Mouse (Mus musculus) CD4-positive, CD25-positive, alpha-beta regulatory T cell (primary cell): ENCODE results near the gene H2-Q10. TPM values are rescaled to one million over a fixed set of nuclear protein-coding genes. Genes with fewer than 3 reads are reported as not detected.

Source experiments
- polyA plus RNA-seq: library from polyadenylated mRNA; unstranded; fragments of 100-300 nt; shearing (Covaris generic); gene quantifications from one replicate; pipeline ENCODE4 v1.2.1, GENCODE M21; 2017

Gene H2-Q10
- polyA plus RNA-seq: 20.6 TPM

DNA sequence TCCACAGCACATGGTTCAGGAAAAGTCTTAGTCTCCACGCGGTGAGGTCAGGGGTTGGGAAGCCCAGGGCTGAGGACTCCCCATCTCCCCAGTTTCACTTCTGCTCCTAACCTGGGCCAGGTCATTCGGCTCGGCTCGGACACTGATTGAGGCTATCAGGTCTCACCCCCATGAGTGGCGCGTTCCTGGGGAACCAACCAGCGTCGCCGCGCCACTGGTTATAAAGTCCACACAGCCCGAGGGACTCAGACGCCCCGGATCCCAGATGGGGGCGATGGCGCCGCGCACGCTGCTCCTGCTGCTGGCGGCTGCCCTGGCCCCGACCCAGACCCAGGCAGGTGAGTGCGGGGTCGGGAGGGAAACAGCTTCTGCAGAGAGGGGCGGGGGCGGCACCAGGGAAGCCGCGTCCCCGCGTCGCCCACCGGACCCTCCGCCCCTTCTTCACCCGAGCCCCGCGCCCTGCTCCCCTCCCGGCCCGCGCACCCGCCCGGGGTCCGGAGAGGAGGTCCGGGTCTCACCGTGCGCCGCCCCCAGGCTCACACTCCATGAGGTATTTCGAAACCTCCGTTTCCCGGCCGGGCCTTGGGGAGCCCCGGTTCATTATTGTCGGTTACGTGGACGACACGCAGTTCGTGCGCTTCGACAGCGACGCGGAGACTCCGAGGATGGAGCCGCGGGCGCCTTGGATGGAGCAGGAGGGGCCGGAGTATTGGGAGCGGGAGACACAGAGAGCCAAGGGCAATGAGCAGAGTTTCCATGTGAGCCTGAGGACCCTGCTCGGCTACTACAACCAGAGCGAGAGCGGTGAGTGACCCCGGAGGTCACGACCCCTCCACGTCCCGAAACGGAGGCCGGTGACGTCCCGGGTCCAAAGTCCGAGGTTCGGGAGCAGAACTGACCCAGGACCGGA, at the start of gene H2-Q10:
TSS of gene H2-Q10 (plus strand) at position 248 of the 910 bp plus-strand sequence.

DNA sequence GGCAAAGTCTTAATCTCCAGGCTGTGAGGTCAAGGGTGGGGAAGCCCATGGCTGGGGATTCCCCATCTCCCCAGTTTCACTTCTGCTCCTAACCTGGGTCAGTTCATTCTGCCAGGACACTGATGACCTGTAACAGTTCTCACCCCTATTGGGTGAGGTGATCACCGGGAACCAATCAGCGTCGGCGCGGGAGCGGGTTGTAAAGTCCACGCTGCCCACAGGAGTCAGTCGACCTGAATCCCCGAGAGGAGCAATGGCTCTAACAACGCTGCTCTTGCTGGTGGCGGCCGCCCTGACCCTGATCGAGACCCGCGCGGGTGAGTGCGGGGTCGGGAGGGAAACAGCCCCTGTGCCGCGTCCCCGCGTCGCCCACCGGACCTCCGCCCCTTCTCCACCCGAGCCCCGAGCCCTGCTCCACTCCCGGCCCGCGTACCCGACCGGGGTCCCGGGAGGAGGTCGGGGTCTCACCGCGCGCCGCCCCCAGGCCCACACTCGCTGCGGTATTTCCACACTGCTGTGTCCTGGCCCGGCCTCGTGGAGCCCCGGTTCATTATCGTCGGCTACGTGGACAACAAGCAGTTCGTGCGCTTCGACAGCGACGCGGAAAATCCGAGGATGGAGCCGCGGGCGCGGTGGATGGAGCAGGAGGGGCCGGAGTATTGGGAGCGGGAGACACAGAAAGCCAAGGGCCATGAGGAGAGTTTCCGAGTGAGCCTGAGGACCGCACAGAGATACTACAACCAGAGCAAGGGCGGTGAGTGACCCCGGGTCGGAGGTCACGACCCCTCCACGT, 45.1 kb upstream of the H2-Q10 start, which contains the start of gene H2-Q6:
TSS of gene H2-Q6 (plus strand) at position 227 of the 793 bp plus-strand sequence.

DNA sequence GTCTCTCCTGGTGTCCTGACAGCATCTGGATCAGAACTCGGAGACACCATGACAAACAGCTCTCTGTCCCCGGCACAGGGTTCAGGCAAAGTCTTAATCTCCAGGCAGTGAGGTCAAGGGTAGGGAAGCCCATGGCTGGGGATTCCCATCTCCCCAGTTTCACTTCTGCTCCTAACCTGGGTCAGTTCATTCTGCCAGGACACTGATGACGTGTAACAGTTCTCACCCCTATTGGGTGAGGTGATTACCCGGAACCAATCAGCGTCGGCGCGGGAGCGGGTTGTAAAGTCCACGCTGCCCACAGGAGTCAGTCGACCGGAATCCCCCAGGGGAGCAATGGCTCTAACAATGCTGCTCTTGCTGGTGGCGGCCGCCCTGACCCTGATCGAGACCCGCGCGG, 31.0 kb upstream of the H2-Q10 start, which contains the start of gene H2-Q7:
TSS of gene H2-Q7 (plus strand) at position 271 of the 400 bp plus-strand sequence.

DNA sequence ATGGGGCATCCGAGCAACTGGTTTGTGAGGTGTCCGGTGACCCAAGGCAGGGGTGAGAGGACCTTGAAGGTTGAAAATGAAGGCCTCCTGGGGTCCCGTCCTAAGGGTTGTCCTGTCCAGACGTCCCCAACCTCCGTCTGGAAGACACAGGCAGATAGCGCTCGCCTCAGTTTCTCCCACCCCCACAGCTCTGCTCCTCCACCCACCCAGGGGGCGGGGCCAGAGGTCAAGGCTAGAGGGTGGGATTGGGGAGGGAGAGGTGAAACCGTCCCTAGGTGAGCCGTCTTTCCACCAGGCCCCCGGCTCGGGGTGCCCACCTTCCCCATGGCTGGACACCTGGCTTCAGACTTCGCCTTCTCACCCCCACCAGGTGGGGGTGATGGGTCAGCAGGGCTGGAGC, 35.9 kb downstream of the H2-Q10 start, which contains the start of gene Pou5f1:
TSS of gene Pou5f1 (plus strand) at position 243 of the 400 bp plus-strand sequence.

DNA sequence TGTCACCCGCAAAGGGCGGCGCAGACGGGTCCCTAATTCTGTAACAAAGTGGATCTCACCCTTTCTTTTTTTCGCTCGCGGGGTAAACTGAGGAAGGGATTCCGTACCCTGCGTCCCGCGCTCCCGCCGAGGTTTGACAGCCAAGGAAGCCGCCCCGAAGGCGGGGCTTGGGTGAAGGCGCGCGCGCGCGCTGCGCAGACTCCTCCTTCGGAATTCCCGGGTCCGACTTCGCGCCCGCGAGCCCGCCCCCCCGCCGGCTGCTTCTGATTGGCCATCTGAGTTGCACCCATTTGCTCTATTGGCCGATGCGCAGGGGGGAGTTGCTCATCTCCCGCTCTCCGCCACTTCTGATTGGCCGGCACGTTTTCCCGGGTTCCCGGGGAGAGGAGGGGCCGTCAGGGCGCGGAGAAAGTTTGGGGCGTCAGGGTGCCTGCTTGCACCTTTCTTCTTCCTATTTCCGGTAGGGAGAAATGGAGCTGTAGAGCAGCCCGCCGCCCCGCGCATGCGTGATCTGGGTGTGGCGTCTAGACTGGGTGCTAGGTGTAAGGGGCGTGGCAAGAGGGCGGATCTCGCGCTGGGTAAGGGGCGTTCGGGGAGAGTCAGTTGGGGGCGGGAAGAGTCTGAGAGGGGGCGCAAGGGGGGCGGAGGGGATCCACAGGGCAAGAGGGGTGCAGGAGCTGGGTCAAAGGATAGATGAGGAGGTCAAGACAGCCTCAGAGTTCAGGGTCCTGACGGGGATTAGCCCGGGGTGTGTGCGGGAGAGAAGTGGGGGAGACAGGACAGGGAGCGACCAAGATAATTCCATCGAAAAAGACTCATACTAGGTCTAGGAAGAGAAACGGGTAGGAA, 47.0 kb downstream of the H2-Q10 start, which contains the start of the genes Tcf19 and Cchcr1:
TSS of gene Tcf19 (minus strand) at position 173 of the 849 bp plus-strand sequence.
TSS of gene Cchcr1 (plus strand) at position 449 of the 849 bp plus-strand sequence.

Other genes starting within 250 kb of the H2-Q10 start
- 1.4 TPM for gene Gm16181, start 249.3 kb upstream of the H2-Q10 start, polyA plus RNA-seq
- 5.4 TPM for gene Atp6v1g2, start 236.4 kb upstream of the H2-Q10 start, polyA plus RNA-seq
- gene Nfkbil1, start 234.3 kb upstream of the H2-Q10 start, polyA plus RNA-seq: 22.3 TPM
- gene Ddx39b, start 228.3 kb upstream of the H2-Q10 start, polyA plus RNA-seq: 249 TPM
- 5,785 TPM for gene H2-D1, start 207.4 kb upstream of the H2-Q10 start, polyA plus RNA-seq
- 0.17 TPM for gene H2-Q1, start 149.7 kb upstream of the H2-Q10 start, polyA plus RNA-seq
- gene H2-Q2, start 127.8 kb upstream of the H2-Q10 start, polyA plus RNA-seq: 12.5 TPM
- gene H2-Q4, start 90.5 kb upstream of the H2-Q10 start, polyA plus RNA-seq: 40.5 TPM
- 632 TPM for gene H2-Q6, start 45.2 kb upstream of the H2-Q10 start, polyA plus RNA-seq
- 2,029 TPM for gene H2-Q7, start 30.9 kb upstream of the H2-Q10 start, polyA plus RNA-seq
- gene Pou5f1, start 35.9 kb downstream of the H2-Q10 start, polyA plus RNA-seq: 0.13 TPM
- gene Tcf19, start 46.7 kb downstream of the H2-Q10 start, polyA plus RNA-seq: 14.8 TPM
- gene Cchcr1, start 47.0 kb downstream of the H2-Q10 start, polyA plus RNA-seq: 9.9 TPM
- gene Psors1c2, start 63.1 kb downstream of the H2-Q10 start, polyA plus RNA-seq: not detected
- gene Cdsn, start 82.0 kb downstream of the H2-Q10 start, polyA plus RNA-seq: not detected
- gene 2300002M23Rik, start 97.4 kb downstream of the H2-Q10 start, polyA plus RNA-seq: not detected
- not detected for gene Sfta2, start 131.5 kb downstream of the H2-Q10 start, polyA plus RNA-seq
- gene Gm9573, start 156.5 kb downstream of the H2-Q10 start, polyA plus RNA-seq: not detected
- 0.07 TPM for gene Mucl3, start 173.6 kb downstream of the H2-Q10 start, polyA plus RNA-seq
- gene Vars2, start 197.5 kb downstream of the H2-Q10 start, polyA plus RNA-seq: 36.5 TPM
- gene Gtf2h4, start 203.7 kb downstream of the H2-Q10 start, polyA plus RNA-seq: 31.0 TPM
- gene Ddr1, start 234.5 kb downstream of the H2-Q10 start, polyA plus RNA-seq: 6.1 TPM